In genomic region chr4:97911755-97912154, GRCm38 (mm10) we compare ENCODE assay signal across 12 mouse cellular contexts.
DNase-seq lines count a peak whose midpoint lies in the region; ATAC-seq and TF ChIP-seq lines count a peak whose summit lies in the region.
"Had no signal": no experiment of that assay in that cellular context is flagged by ENCODE, and none has a peak within 500 bp of the region (broad histone marks: within the 10 kb centered on the region; RNA-seq: fewer than 3 reads in every experiment).

No protein-coding gene starts in this region.

- WGBS in kidney, embryonic 16.5 days: 85% methylated on average over 7 of the region's 7 CpGs
- 90% methylated on average over 7 of the region's 7 CpGs for WGBS in neural tube, embryonic 12.5 days

- H3K27me3 ChIP-seq in kidney, embryonic 16.5 days (ENCODE audit: insufficient read depth, low read length): no peaks in the 10 kb centered on the region
- H3K27me3 ChIP-seq in neural tube, embryonic 12.5 days (replicated peaks): no peaks in the 10 kb centered on the region
- H3K27me3 ChIP-seq: embryonic facial prominence, embryonic 12.5 days; limb, embryonic 13.5 days had no signal

- no peak overlapping the region; the same call in 1 of the 2 replicates for H3K4me3 ChIP-seq in gastrocnemius, adult 2 months
- no peak overlapping the region for H3K4me3 ChIP-seq in kidney, embryonic 16.5 days (ENCODE audit: low read length)
- no peak overlapping the region for H3K4me3 ChIP-seq in neural tube, embryonic 12.5 days
- H3K4me3 ChIP-seq: embryonic facial prominence, embryonic 12.5 days; limb, embryonic 13.5 days; midbrain, embryonic 10.5 days had no signal

- intact Hi-C loops in gastrocnemius, adult 2 months (cut with DNase I): no loop called here
- intact Hi-C loops in gastrocnemius, postnatal 36 days (cut with DNase I): no loop called here

- H3K36me3 ChIP-seq in kidney, embryonic 16.5 days (ENCODE audit: insufficient read depth, low read length): peaks cover 6% of the 10 kb centered on the region
- H3K36me3 ChIP-seq in neural tube, embryonic 12.5 days: no peaks in the 10 kb centered on the region
- H3K36me3 ChIP-seq: embryonic facial prominence, embryonic 12.5 days; midbrain, embryonic 10.5 days had no signal

- H3K9me3 ChIP-seq in kidney, embryonic 16.5 days (ENCODE audit: low read length): no peaks in the 10 kb centered on the region
- H3K9me3 ChIP-seq in neural tube, embryonic 12.5 days: no peaks in the 10 kb centered on the region
- H3K9me3 ChIP-seq: embryonic facial prominence, embryonic 12.5 days; limb, embryonic 13.5 days; midbrain, embryonic 10.5 days had no signal

- peak overlapping the region; percentile 86 for H3K27ac ChIP-seq in gastrocnemius, adult 2 months
- H3K27ac ChIP-seq in kidney, embryonic 16.5 days (ENCODE audit: low read length): no peak overlapping the region
- no peak overlapping the region for H3K27ac ChIP-seq in neural tube, embryonic 12.5 days
- H3K27ac ChIP-seq: embryonic facial prominence, embryonic 12.5 days; midbrain, embryonic 10.5 days had no signal

- no peak for TF ChIP-seq CTCF in gastrocnemius, adult 2 months (IDR thresholded peaks at IDR 0.05)

- no peak for ATAC-seq in kidney, embryonic 16.5 days (ENCODE audit: low FRiP score, low TSS enrichment)
- peak; percentile 46; the same call in 1 of the 2 replicates for ATAC-seq in neural tube, embryonic 12.5 days (ENCODE audit: low FRiP score, low read depth)

- no peak overlapping the region for H3K4me2 ChIP-seq in kidney, embryonic 16.5 days (replicated peaks; ENCODE audit: low read depth, low read length)
- no peak overlapping the region for H3K4me2 ChIP-seq in neural tube, embryonic 12.5 days (replicated peaks)
- H3K4me2 ChIP-seq: embryonic facial prominence, embryonic 12.5 days; limb, embryonic 13.5 days had no signal

- no peak overlapping the region for H3K9ac ChIP-seq in kidney, embryonic 16.5 days (replicated peaks; ENCODE audit: low read length)
- H3K9ac ChIP-seq in neural tube, embryonic 12.5 days: no peak overlapping the region
- H3K9ac ChIP-seq: embryonic facial prominence, embryonic 12.5 days; limb, embryonic 13.5 days had no signal

- DNase-seq in adrenal gland, postnatal 10 days: peak; percentile 55
- DNase-seq in adrenal gland, postnatal 4 days (ENCODE audit: low spot score in 2 of 2): no peak
- DNase-seq in gastrocnemius, adult 2 months: no peak
- DNase-seq in gastrocnemius, postnatal 36 days: no peak
- peak; percentile 45 to 49 for DNase-seq in kidney, adult 8-10 months
- DNase-seq in neural tube, embryonic 10.5 days (ENCODE audit: extremely low spot score, low spot score): no peak
- DNase-seq: heart, postnatal 4 days had no signal

- H3K4me1 ChIP-seq in kidney, embryonic 16.5 days (ENCODE audit: insufficient read depth, low read length): no peaks in the 10 kb centered on the region
- H3K4me1 ChIP-seq in neural tube, embryonic 12.5 days: peaks cover 5% of the 10 kb centered on the region; the same call in 1 of the 2 replicates
- H3K4me1 ChIP-seq: embryonic facial prominence, embryonic 12.5 days had no signal

Comparison
In these comparisons a context has a peak if more than half of its experiments do, and no peak if none do; other contexts are left out.
1. DNase-seq: peak in adrenal gland, postnatal 10 days (single experiment) and kidney, adult 8-10 months (2 of 2); none in adrenal gland, postnatal 4 days (0 of 2), gastrocnemius, adult 2 months (single experiment), gastrocnemius, postnatal 36 days (0 of 2) and neural tube, embryonic 10.5 days (single experiment).